Mouse (Mus musculus) MEL (cell line): ENCODE measurements around the gene Tspoap1. TPM values are rescaled to one million over a fixed set of nuclear protein-coding genes. Genes with fewer than 3 reads are reported as not detected.

ENCODE experiments used
- DNase-seq: peaks from one replicate; pipeline ENCODE4 v3.0.0; 2011; ENCODE audit warnings: low read depth, low spot score
- H3K27ac ChIP-seq: 2 replicates; pipeline ENCODE4 v1.5.1; 2012; ENCODE audit warnings: low read depth, mild to moderate bottlenecking, control low read depth, low read length, moderate library complexity; ENCODE audit not compliant: control insufficient read depth
- H3K27me3 ChIP-seq, 2 experiments: fragments of 150-350 bp in 1 of 2; sonication (generic) in 1 of 2; 2 replicates each; pipeline ENCODE4 v1.6.1; 2012; ENCODE audit warnings: low read length in 2 of 2, mild to moderate bottlenecking in 2 of 2, improper control_type of control experiment in 1 of 2, moderate library complexity in 1 of 2; ENCODE audit not compliant: insufficient read depth in 2 of 2, control insufficient read depth in 1 of 2
- H3K36me3 ChIP-seq, 2 experiments: 2 replicates each; pipeline ENCODE4 v1.6.1; 2012 to 2014; ENCODE audit warnings: low read length in 2 of 2, improper control_type of control experiment in 1 of 2, inconsistent platforms in 1 of 2, mild to moderate bottlenecking in 1 of 2; ENCODE audit not compliant: insufficient read depth in 2 of 2, control insufficient read depth in 1 of 2
- H3K4me1 ChIP-seq, 2 experiments: fragments of 150-350 bp in 1 of 2; sonication (generic) in 1 of 2; 2 replicates each; pipeline ENCODE4 v1.6.1; 2012; ENCODE audit warnings: low read length in 2 of 2, improper control_type of control experiment in 1 of 2, mild to moderate bottlenecking in 1 of 2; ENCODE audit not compliant: insufficient read depth in 2 of 2, control insufficient read depth in 1 of 2
- H3K4me3 ChIP-seq, 2 experiments: fragments of 150-350 bp in 1 of 2; sonication (generic) in 1 of 2; 2 replicates each; pipeline ENCODE4 v1.5.1; 2012; ENCODE audit warnings: low read depth in 2 of 2, low read length in 2 of 2, mild to moderate bottlenecking in 2 of 2, moderate library complexity in 2 of 2, control low read depth in 1 of 2, improper control_type of control experiment in 1 of 2; ENCODE audit not compliant: control insufficient read depth in 1 of 2, insufficient read depth in 1 of 2
- H3K79me2 ChIP-seq: 2 replicates; pipeline ENCODE4 v1.6.1; 2012; ENCODE audit warnings: mild to moderate bottlenecking, low read length, moderate library complexity; ENCODE audit not compliant: control insufficient read depth, poor library complexity, insufficient read depth
- H3K9ac ChIP-seq: 2 replicates; pipeline ENCODE4 v1.6.1; 2012; ENCODE audit warnings: low read depth, mild to moderate bottlenecking, control low read depth, low read length, moderate library complexity; ENCODE audit not compliant: control insufficient read depth, poor library complexity, severe bottlenecking
- H3K9me3 ChIP-seq: fragments of 150-350 bp; sonication (generic); replicated peaks from 2 replicates; pipeline ENCODE4 v1.6.1; 2012; ENCODE audit warnings: mild to moderate bottlenecking, low read length, improper control_type of control experiment, moderate library complexity; ENCODE audit not compliant: insufficient read depth
- CHD1 ChIP-seq: IDR thresholded peaks from 2 replicates; pipeline ENCODE4 v1.6.1; 2012; ENCODE audit warnings: low read depth, mild to moderate bottlenecking, inconsistent platforms, low read length, improper control_type of control experiment
- CHD2 ChIP-seq: IDR thresholded peaks from 2 replicates; pipeline ENCODE4 v1.6.1; 2011; ENCODE audit warnings: low read length, improper control_type of control experiment
- ELF1 ChIP-seq: IDR thresholded peaks from 2 replicates; pipeline ENCODE4 v1.6.1; 2014; ENCODE audit warnings: low read depth, mild to moderate bottlenecking, inconsistent platforms, low read length, improper control_type of control experiment, moderate library complexity
- ETS1 ChIP-seq: IDR thresholded peaks from 2 replicates; pipeline ENCODE4 v1.6.1; 2012; ENCODE audit warnings: low read depth, mild to moderate bottlenecking, inconsistent platforms, low read length, improper control_type of control experiment, moderate library complexity
- GATA1 ChIP-seq: IDR thresholded peaks from 2 replicates; pipeline ENCODE4 v1.6.1; 2011; ENCODE audit warnings: low read depth, low read length, improper control_type of control experiment
- HCFC1 ChIP-seq: IDR thresholded peaks from 2 replicates; pipeline ENCODE4 v1.6.1; 2012; ENCODE audit warnings: low read depth, mild to moderate bottlenecking, inconsistent platforms, low read length, improper control_type of control experiment, moderate library complexity
- MAFK ChIP-seq: IDR thresholded peaks from 2 replicates; pipeline ENCODE4 v1.6.1; 2011; ENCODE audit warnings: low read depth, mild to moderate bottlenecking, low read length, improper control_type of control experiment, borderline replicate concordance
- MAX ChIP-seq: IDR thresholded peaks from 2 replicates; pipeline ENCODE4 v1.6.1; 2011; ENCODE audit warnings: low read length, improper control_type of control experiment
- MAZ ChIP-seq: IDR thresholded peaks from 2 replicates; pipeline ENCODE4 v1.6.1; 2012; ENCODE audit warnings: low read depth, mild to moderate bottlenecking, inconsistent platforms, low read length, improper control_type of control experiment
- MXI1 ChIP-seq: IDR thresholded peaks from 2 replicates; pipeline ENCODE4 v1.6.1; 2011; ENCODE audit warnings: mild to moderate bottlenecking, low read depth, low read length, improper control_type of control experiment
- MYC ChIP-seq: IDR thresholded peaks from 2 replicates; pipeline ENCODE4 v1.6.1; 2011; ENCODE audit warnings: low read depth, mild to moderate bottlenecking, low read length, improper control_type of control experiment, moderate library complexity
- NELFE ChIP-seq: IDR thresholded peaks from 2 replicates; pipeline ENCODE4 v1.6.1; 2011; ENCODE audit warnings: low read depth, low read length, improper control_type of control experiment
- POLR2A ChIP-seq, 2 experiments: IDR thresholded peaks; 2 replicates each; pipeline ENCODE4 v1.6.1; 2011 to 2012; ENCODE audit warnings: low read length in 2 of 2, mild to moderate bottlenecking in 2 of 2, control low read depth in 1 of 2, improper control_type of control experiment in 1 of 2, low read depth in 1 of 2, moderate library complexity in 1 of 2; ENCODE audit not compliant: control insufficient read depth in 1 of 2, insufficient read depth in 1 of 2, poor library complexity in 1 of 2
- POLR2AphosphoS2 ChIP-seq: IDR thresholded peaks from 2 replicates; pipeline ENCODE4 v1.6.1; 2011; ENCODE audit warnings: low read length, improper control_type of control experiment
- POLR2AphosphoS5 ChIP-seq: IDR thresholded peaks from 2 replicates; pipeline ENCODE4 v1.6.1; 2012; ENCODE audit warnings: low read depth, borderline replicate concordance, mild to moderate bottlenecking, inconsistent platforms, low read length, moderate library complexity, mixed read lengths
- RCOR1 ChIP-seq: IDR thresholded peaks from 2 replicates; pipeline ENCODE4 v1.6.1; 2012; ENCODE audit warnings: low read depth, mild to moderate bottlenecking, inconsistent platforms, low read length, improper control_type of control experiment
- SIN3A ChIP-seq: IDR thresholded peaks from 2 replicates; pipeline ENCODE4 v1.6.1; 2012; ENCODE audit warnings: low read length, improper control_type of control experiment, inconsistent platforms
- SMC3 ChIP-seq: IDR thresholded peaks from 2 replicates; pipeline ENCODE4 v1.6.1; 2011; ENCODE audit warnings: low read depth, low read length, improper control_type of control experiment
- TAL1 ChIP-seq: IDR thresholded peaks from 2 replicates; pipeline ENCODE4 v1.6.1; 2012; ENCODE audit warnings: mild to moderate bottlenecking, inconsistent platforms, low read length, moderate library complexity, mixed read lengths
- TBP ChIP-seq: IDR thresholded peaks from 2 replicates; pipeline ENCODE4 v1.8.0; 2011; ENCODE audit warnings: low read depth, low read length, improper control_type of control experiment
- TCF12 ChIP-seq: IDR thresholded peaks from 2 replicates; pipeline ENCODE4 v1.6.1; 2014; ENCODE audit warnings: low read depth, mild to moderate bottlenecking, inconsistent platforms, low read length, improper control_type of control experiment, moderate library complexity
- USF2 ChIP-seq, 2 experiments: IDR thresholded peaks; 2 replicates each; pipeline ENCODE4 v1.6.1; 2011 to 2012; ENCODE audit warnings: improper control_type of control experiment in 2 of 2, low read length in 2 of 2, borderline replicate concordance in 1 of 2, inconsistent platforms in 1 of 2, low read depth in 1 of 2, mild to moderate bottlenecking in 1 of 2; ENCODE audit not compliant: insufficient read depth in 1 of 2
- ZC3H11A ChIP-seq: IDR thresholded peaks from 2 replicates; pipeline ENCODE4 v1.6.1; 2012; ENCODE audit warnings: low read depth, mild to moderate bottlenecking, inconsistent platforms, low read length, improper control_type of control experiment
- ZMIZ1 ChIP-seq: IDR thresholded peaks from 2 replicates; pipeline ENCODE4 v1.6.1; 2012; ENCODE audit warnings: low read depth, mild to moderate bottlenecking, inconsistent platforms, low read length, improper control_type of control experiment, moderate library complexity
- ZNF384 ChIP-seq: IDR thresholded peaks from 2 replicates; pipeline ENCODE4 v1.6.1; 2012; ENCODE audit warnings: low read depth, mild to moderate bottlenecking, inconsistent platforms, low read length, improper control_type of control experiment
- polyA plus RNA-seq, 2 experiments: library from polyadenylated mRNA; stranded (reverse) in 1 of 2; unstranded in 1 of 2; fragments of >175 nt in 1 of 2; fragments of >200 nt in 1 of 2; gene quantifications; 2 replicates each; pipeline versions ENCODE4 v1.2.1 to v1.2.4; 2012; ENCODE audit warnings: low replicate concordance in 2 of 2, low read depth in 1 of 2; ENCODE audit not compliant: insufficient read length in 2 of 2, insufficient read depth in 1 of 2, missing spikeins in 1 of 2
- total RNA-seq: library from RNA; depleted of rRNA; stranded (reverse); fragments of 300-350 nt; gene quantifications from 2 replicates; pipeline ENCODE4 v1.2.3, GENCODE M21; 2012

Gene Tspoap1
- total and polyA plus RNA-seq, 3 experiments = 5.2 to 8.6 TPM; not detected in 1

DNA sequence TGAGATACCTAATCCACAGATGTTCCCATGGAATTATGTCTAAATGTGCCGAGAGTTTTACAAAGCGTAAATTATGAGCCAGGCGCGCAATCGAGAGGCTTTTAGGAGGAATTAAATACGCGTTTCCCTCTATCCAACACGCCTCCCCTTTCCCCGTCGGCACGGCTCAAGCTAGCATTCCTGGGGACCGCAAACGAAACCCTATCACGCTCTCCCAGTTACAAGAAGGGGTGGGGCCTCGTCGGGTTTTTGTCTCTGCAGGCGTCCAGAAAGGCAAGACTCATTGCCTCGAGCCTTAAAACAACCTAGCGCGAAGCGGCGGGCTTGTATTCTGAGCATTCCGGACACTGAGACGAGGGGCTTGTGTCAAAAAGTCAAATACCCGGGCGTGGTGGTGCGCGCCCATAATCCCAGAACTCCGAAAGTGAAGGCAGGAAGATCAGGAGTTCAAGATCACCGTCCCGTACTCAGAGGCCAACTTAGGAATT is 23.6 kb upstream of the Tspoap1 start:
- DNase-seq = peak; percentile 95
- Histone ChIP-seq H3K4me3 (peak overlapping the region; percentile 49 to 54), H3K27me3 (no peaks in the 10 kb centered on the region), H3K79me2 (peaks cover 25% of the 10 kb centered on the region), H3K9ac (peak overlapping the region; percentile 92)
- no peak for TF ChIP-seq GATA1
- peak; percentile 72; the same call in 1 of the 2 replicates for TF ChIP-seq MYC
- TF ChIP-seq MXI1 = peak; percentile 78
- TF ChIP-seq NELFE = peak; percentile 72
- peak; percentile 80 for TF ChIP-seq ZMIZ1
- TF ChIP-seq RCOR1 = peak; percentile 67
- TF ChIP-seq TAL1 = peak; percentile 40
- TF ChIP-seq TBP = peak; percentile 78
- no peak for TF ChIP-seq ZNF384
- 0 out of 2 replicates have a peak, but pooled peaks have one; percentile 27 for TF ChIP-seq ZC3H11A
- TF ChIP-seq MAFK = no peak
- TF ChIP-seq MAZ = no peak
- peak; percentile 46; the same call in 1 of the 2 replicates for TF ChIP-seq ETS1
- TF ChIP-seq USF2 (IDR thresholded peaks at IDR 0.05; ENCODE audit: borderline replicate concordance in 1 of 2, insufficient read depth in 1 of 2, low read depth in 1 of 2, low read length in 2 of 2) = no peak
- TF ChIP-seq HCFC1 = no peak; the same call in 1 of the 2 replicates
- peak; percentile 76 for TF ChIP-seq TCF12
- TF ChIP-seq SMC3 = peak; percentile 37; the same call in 1 of the 2 replicates
- peak; percentile 51; the same call in 1 of the 2 replicates for TF ChIP-seq CHD1
- TF ChIP-seq POLR2AphosphoS5 = no peak
- TF ChIP-seq MAX = 0 out of 2 replicates have a peak, but pooled peaks have one; percentile 30
- TF ChIP-seq POLR2AphosphoS2 = peak; percentile 80
- TF ChIP-seq POLR2A (IDR thresholded peaks at IDR 0.05; ENCODE audit: control insufficient read depth in 1 of 2, insufficient read depth in 1 of 2, low read depth in 1 of 2, low read length in 2 of 2, poor library complexity in 1 of 2) = peak in 1 of 2 experiments; percentile 78; a peak in 3 of 4 replicates
- no peak for TF ChIP-seq ELF1
- TF ChIP-seq CHD2 = no peak
- TF ChIP-seq SIN3A = peak; percentile 83
- TF ChIP-seq, all 39 proteins: peak for 16
- H3K4me1 ChIP-seq = peaks cover 5 to 40% of the 10 kb centered on the region in 2 experiments
- no peaks in the 10 kb centered on the region for H3K9me3 ChIP-seq
- H3K27ac ChIP-seq = peak overlapping the region; percentile 99
- H3K36me3 ChIP-seq = peaks cover 6 to 27% of the 10 kb centered on the region in 2 experiments
